Mouse (Mus musculus): ENCODE measurements around the gene Dync1li1. TPM values are rescaled to one million over a fixed set of nuclear protein-coding genes. Genes with fewer than 3 reads are reported as not detected.

The Dync1li1 gene
- 35.2 TPM in 2 replicates for total RNA-seq (2012; rRNA removed)
- 10 to 100 TPM in 1 of 2 experiments, not detected in 1; 40.0 TPM for polyA plus RNA-seq (2012; ENCODE audit: insufficient read depth in 1 of 2, insufficient read length in 2 of 2, low read depth in 1 of 2, low replicate concordance in 2 of 2, missing spikeins in 1 of 2)

DNA sequence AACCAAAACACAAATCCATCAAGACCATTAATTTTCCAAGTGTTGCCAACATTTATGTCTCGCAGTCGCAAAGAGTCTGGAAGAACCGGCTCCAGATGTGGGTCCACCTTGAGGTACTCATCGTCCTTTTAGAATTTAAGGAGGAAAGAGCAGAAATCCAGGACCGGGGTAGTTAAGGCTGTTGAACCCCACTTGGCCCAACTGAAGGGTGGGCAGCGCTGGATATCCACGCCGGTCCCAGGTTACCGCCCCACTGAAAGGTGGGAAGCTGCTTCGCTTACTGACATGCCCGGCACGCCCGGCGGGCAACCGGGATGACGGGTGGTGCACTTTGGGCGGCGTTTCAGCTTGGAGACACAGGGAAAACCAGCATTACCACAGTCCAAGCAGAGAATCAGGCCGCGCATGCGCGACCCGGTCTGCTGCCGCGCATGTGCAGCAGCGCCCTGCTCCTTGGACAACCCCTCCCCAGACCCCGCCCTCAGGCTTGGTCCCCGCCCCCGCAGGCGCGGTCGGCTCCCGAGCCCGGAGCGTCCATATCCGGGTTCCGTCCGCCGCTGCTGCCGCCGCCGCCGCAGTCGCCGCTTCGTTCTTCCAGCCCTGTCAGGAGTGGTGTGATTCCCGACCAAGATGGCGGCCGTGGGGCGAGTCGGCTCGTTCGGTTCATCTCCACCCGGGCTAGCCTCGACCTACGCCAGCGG, at the start of gene Dync1li1:
Dync1li1 (plus strand) TSS at position 539 of the 701 bp plus-strand sequence.
- Histone ChIP-seq H3K79me2 (ENCODE audit: control insufficient read depth, insufficient read depth, low read length, poor library complexity) (peaks cover 18% of the 10 kb centered on the region), H3K27me3 (ENCODE audit: control insufficient read depth in 1 of 2, insufficient read depth in 2 of 2, low read length in 2 of 2) (no peaks in the 10 kb centered on the region), H3K9me3 (replicated peaks; ENCODE audit: insufficient read depth, low read length) (no peaks in the 10 kb centered on the region), H3K9ac (ENCODE audit: control insufficient read depth, low read depth, low read length, poor library complexity, severe bottlenecking) (peak within 1 kb of the TSS; percentile 95), H3K4me1 (ENCODE audit: control insufficient read depth in 1 of 2, insufficient read depth in 2 of 2, low read length in 2 of 2) (peaks cover 5 to 26% of the 10 kb centered on the region in 2 experiments), H3K27ac (ENCODE audit: control insufficient read depth, low read depth, low read length) (peak within 1 kb of the TSS; percentile 65), H3K4me3 (ENCODE audit: control insufficient read depth in 1 of 2, insufficient read depth in 1 of 2, low read depth in 2 of 2, low read length in 2 of 2) (peak within 1 kb of the TSS; percentile 86 to 94), H3K36me3 (ENCODE audit: control insufficient read depth in 1 of 2, insufficient read depth in 2 of 2, low read length in 2 of 2) (peaks cover 0 to 22% of the 10 kb centered on the region in 2 experiments; a peak in 3 of 4 replicates)
- TF ChIP-seq HCFC1 (IDR thresholded peaks at IDR 0.05; ENCODE audit: low read depth, low read length) (no peak; the same call in 1 of the 2 replicates), TCF12 (IDR thresholded peaks at IDR 0.05; ENCODE audit: low read depth, low read length) (0 out of 2 replicates have a peak, but pooled peaks have one; percentile 5), POLR2AphosphoS2 (IDR thresholded peaks at IDR 0.05; ENCODE audit: low read length) (peak; percentile 75; the same call in 1 of the 2 replicates), GABPA (IDR thresholded peaks at IDR 0.05; ENCODE audit: low read depth, low read length) (no peak), SIN3A (IDR thresholded peaks at IDR 0.05; ENCODE audit: low read length) (peak; percentile 71), TBP (IDR thresholded peaks at IDR 0.05; ENCODE audit: low read depth, low read length) (peak; percentile 70), ELF1 (IDR thresholded peaks at IDR 0.05; ENCODE audit: low read depth, low read length) (peak; percentile 89), EP300 (IDR thresholded peaks at IDR 0.05; ENCODE audit: low read depth in 1 of 2, low read length in 2 of 2) (no peak), NRF1 (IDR thresholded peaks at IDR 0.05; ENCODE audit: insufficient read depth, low read depth, low read length, poor library complexity, severe bottlenecking) (peak; percentile 96; the same call in 1 of the 2 replicates), POLR2A (IDR thresholded peaks at IDR 0.05; ENCODE audit: control insufficient read depth in 1 of 2, insufficient read depth in 1 of 2, low read depth in 1 of 2, low read length in 2 of 2, poor library complexity in 1 of 2) (peak; percentile 80 to 90), MAZ (IDR thresholded peaks at IDR 0.05; ENCODE audit: low read depth, low read length) (peak; percentile 82; the same call in 1 of the 2 replicates), ZMIZ1 (IDR thresholded peaks at IDR 0.05; ENCODE audit: low read depth, low read length) (0 out of 2 replicates have a peak, but pooled peaks have one; percentile 61), NELFE (IDR thresholded peaks at IDR 0.05; ENCODE audit: low read depth, low read length) (peak; percentile 97)
- DNase-seq (ENCODE audit: low read depth, low spot score): peak; percentile 96

DNA sequence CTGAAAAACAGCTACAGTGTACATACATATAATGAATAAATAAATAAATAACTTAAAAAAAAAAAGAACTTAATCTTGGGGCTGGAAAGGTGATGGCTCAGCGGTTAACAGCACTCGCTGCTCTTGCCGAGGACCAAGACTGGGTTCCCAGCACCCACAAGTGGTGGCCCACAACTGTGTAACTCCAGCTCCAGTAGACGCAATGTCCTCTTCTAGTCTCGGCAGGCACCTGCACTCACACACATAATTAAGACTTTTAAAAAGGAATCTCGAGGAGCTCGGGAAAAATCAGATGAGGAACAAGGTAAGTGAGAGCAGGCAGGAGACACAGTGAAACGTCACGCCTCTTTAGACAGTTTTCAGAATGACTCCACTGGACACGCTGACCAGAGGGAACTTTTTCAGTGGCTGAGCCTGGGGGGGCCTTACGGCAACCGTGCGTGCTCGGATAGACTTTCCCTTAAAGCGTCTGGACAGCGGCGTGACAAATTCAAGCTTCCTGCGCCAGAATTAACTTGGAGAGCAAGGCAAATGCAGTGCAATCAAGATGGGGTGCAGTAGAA, 49.3 kb upstream of the Dync1li1 start:
- Histone ChIP-seq H3K79me2 (ENCODE audit: control insufficient read depth, insufficient read depth, low read length, poor library complexity) (peaks cover 40% of the 10 kb centered on the region), H3K36me3 (ENCODE audit: control insufficient read depth in 1 of 2, insufficient read depth in 2 of 2, low read length in 2 of 2) (peaks cover 0 to 10% of the 10 kb centered on the region in 2 experiments; a peak in 2 of 4 replicates), H3K27ac (ENCODE audit: control insufficient read depth, low read depth, low read length) (peak overlapping the region; percentile 60), H3K4me3 (ENCODE audit: control insufficient read depth in 1 of 2, insufficient read depth in 1 of 2, low read depth in 2 of 2, low read length in 2 of 2) (peak overlapping the region; percentile 62 to 88), H3K27me3 (ENCODE audit: control insufficient read depth in 1 of 2, insufficient read depth in 2 of 2, low read length in 2 of 2) (no peaks in the 10 kb centered on the region), H3K9me3 (replicated peaks; ENCODE audit: insufficient read depth, low read length) (no peaks in the 10 kb centered on the region), H3K9ac (ENCODE audit: control insufficient read depth, low read depth, low read length, poor library complexity, severe bottlenecking) (peak overlapping the region; percentile 86), H3K4me1 (ENCODE audit: control insufficient read depth in 1 of 2, insufficient read depth in 2 of 2, low read length in 2 of 2) (peaks cover 0 to 3% of the 10 kb centered on the region in 2 experiments; a peak in 1 of 4 replicates)
- TF ChIP-seq MAX (IDR thresholded peaks at IDR 0.05; ENCODE audit: low read length) (no peak; the same call in 1 of the 2 replicates), MXI1 (IDR thresholded peaks at IDR 0.05; ENCODE audit: low read depth, low read length) (0 out of 2 replicates have a peak, but pooled peaks have one; percentile 0)
- DNase-seq (ENCODE audit: low read depth, low spot score): peak; percentile 55

All from MEL (cell line).